Mouse (Mus musculus) 3134 (cell line): ENCODE data around the gene Tagln3.
A peak's percentile ranks its signal among the peaks of the same experiment; 100 is the strongest.

Source experiments
- DNase-seq: peaks from one replicate; pipeline ENCODE4 v3.0.0-alpha.2; 2011; ENCODE audit warnings: low spot score; ENCODE audit not compliant: insufficient read length; ENCODE audit errors: extremely low read depth

Tagln3 gene

DNA sequence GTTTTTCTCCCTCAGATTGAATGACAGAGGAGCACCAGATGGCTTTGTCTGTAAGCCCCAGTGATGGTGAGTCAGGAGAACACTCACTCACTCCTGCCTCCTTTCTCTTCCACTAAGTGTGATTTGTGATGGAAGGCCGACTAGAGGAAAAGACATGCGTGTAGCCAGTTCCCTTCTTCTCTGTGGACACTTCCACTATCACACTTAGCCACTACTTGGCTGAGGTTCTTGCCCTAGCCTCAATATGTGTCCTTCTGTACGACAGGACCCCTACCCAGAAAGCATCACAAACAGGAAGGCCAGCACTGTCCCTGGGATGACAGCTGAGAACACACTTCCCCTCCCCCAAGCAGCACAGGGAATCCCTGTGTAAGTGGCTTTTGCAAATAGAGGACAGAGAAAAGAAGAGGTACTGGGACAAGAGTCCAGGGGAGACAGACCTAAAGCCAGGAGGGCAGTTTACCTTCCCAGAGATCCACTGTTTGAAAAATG, 1.9 kb downstream of the Tagln3 start:
- no peak for DNase-seq

DNA sequence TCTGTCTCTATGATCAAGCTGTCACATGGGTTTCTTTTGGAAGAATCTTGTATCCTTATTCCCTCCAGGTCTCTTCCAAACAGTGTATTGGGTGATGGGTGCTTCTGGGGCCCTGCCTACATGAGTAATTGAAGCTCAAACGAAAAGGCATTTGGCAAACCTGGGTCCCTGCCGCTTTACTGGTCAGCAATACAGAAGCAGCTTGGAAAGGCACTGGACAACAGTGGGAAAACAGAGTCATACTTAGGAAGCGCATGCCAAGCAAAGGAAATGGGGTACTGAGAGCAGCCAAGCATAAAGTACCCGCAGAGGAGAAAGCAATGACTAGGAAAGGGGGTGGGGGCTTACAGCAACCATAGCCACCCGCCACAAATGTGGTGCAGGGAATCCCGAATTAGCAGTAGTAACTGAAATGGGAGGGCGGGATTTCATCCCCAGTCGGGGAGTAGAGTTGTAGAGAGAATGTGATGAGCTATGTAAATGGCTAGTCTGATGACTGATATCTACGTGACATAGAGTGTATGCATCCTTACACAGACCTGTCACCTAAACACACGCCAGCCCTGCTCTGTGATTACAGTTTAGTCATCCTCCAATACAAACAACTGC, 4.3 kb downstream of the Tagln3 start:
- no peak for DNase-seq

DNA sequence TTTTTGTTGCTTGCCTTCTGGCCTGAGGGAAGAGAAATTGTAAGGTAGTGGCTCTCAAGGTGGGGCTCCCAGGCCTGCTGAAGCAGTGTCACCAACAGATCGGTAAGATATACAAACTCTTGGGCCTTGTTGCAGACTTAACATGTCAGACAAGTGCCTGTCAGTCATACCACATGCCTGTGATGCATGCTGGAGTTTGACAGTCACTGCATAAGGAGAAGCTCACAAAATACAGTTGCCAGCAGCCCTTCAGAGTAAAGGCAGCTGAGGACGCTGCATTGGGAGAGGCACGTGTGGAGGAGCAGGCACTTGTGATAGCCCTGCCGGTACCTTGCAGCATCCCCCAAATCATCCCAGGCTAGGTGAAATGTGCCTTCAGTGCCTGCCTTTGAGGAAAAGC, 6.1 kb downstream of the Tagln3 start:
- DNase-seq = no peak

DNA sequence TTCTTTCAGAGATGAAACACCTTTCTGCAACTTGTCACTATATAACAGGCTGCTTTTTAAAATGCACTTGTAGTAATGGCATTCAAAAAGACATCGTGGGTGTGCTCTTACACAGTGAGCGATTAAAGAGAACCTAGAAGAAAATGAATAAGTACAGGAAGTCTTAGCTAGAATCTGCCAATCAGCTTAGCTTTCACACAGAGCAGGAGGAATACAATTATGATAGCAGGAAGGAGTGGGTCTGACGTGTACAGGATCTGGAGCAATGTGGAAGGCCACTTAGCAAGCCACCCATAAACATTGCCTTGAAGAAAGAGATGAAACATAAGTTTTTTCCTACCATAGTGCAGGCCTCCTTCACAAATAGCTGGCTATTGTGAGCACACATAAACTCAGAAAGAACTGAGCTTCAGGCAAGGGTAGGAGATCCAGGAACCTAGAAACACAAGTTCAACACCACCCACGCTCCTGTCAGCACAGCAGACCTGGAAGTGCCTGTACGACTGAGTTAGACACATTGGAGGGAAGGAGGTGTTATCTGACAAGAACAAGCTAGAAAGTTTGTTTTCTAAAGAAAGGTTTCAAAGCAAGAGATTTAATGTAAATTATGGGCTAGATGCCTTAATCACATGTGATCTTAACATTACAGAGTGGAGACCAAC, 9.8 kb downstream of the Tagln3 start:
- DNase-seq = no peak

DNA sequence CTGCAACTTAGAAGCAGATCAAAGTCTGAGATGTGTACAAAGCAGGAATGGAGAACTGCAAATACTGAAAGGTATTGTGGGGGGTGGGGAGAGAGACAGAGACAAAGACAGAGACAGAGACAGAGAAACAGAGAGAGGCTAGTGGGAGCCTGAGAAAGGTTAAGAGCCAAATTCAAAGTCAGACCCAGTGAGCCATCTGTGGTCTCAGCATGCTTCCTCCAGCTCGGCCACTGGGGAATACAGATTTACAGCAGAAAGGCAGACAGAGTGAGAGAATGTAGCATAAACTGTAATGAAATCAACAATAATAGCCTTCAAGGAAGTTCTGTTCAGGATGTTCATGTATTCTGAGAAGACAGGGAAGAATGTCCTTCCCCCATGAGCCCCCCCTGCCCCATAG, 10.5 kb downstream of the Tagln3 start:
- DNase-seq = no peak

- no peak for DNase-seq
Observed at GRCm38 (mm10) chr16:45713261-45713660, 11.1 kb downstream of the Tagln3 start.

GRCm38 (mm10) chr16:45711263-45711662, 13.1 kb downstream of the Tagln3 start:
- peak; percentile 7 for DNase-seq

GRCm38 (mm10) chr16:45699301-45699700, 25.1 kb downstream of the Tagln3 start:
- DNase-seq = no peak

DNA sequence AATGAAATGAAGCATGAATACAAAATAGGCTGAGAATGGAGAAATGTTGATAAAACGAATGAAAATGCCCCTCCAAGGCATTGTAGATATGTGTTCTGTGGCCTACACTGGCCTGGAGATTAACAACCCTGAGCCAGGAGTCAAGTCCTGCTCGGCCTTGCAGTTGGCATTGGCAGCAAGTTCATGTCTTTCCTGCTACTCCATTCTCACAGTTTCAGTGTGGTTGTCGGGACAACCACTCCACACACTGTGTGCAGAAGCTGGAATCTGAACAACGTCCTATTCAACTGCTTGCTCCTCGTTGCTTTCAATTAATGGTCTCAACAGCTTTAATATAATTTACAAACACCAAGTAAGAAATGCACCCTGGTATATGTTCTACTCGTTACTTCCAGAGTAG, 26.4 kb downstream of the Tagln3 start:
- no peak for DNase-seq

DNA sequence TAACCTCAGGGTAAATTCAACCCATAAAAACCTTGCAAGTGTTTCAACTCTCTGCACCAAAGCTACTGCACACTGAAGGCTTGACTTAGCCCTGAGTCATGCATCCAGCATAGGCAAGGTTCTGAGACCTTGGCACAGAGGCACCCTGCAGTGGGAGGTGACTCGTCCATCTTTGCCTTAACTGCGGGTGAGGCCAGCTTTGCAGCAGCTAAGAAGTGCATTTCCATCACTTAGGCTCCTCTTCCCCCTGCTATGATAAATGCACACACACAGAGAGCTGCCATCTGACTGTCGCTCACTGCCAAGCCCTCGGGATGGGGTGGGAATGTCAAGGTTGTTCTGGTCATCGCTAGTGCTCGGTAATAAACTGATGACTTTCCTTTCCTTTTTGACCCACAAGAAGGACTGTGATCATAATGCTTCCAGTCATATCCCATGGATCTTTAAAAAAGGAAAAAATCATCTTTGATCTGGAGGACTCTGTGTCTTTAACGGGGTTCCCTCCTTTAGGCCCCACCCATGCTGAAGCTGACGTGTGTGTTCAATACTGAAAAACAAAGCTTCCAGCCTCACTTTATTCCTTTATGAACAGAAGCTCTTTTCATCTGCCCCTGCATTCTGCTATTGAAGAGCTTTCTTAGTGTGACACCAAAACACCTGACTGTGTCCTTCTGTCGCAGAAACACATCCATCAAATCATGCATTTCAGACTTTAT, 28.8 kb downstream of the Tagln3 start:
- no peak for DNase-seq

GRCm38 (mm10) chr16:45693558-45693957, 30.9 kb downstream of the Tagln3 start, which contains the start of gene Tmprss7:
Gene Tmprss7 (minus strand): TSS chr16:45693658.
- no peak for DNase-seq

- no peak for DNase-seq
Observed at GRCm38 (mm10) chr16:45692851-45693250, 31.6 kb downstream of the Tagln3 start.

DNA sequence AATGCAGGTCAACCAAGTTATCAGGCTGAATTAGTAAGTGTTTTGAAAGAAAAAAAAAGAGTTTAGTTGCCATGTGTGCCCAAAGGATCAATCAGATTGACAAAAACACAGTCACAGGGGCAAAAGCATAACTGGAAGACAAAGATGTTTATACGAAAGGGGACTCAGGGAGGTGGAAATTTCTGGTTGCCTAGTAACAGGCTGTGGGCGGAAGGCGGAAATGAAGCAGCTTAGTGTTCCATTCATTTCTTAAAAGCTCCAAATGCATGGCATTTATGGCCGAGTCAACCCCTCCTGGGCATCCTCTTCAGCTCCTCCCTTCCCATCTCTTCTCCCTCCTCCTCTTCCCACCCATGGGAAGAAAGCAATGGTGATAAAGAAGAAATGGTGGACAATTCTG, 34.2 kb downstream of the Tagln3 start:
- no peak for DNase-seq

DNA sequence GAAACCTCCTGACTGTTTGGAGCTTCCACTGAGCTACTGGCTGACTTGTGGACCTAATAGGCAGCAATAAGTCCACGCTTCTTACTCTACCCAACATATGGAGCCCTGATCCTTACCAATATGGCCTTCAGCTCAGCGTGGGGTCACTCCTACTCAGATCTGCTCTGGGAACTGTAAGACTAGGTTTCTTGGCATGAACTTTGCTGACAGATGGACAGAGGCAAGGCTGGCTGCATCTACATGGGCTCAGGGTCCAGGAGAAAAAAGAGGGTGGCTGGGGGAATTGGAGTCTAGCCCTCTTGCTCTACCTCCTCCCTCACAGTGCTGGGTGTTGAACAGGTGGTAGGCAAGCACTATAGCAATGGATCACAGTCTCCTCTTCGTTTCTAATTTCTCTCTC, 37.6 kb downstream of the Tagln3 start:
- DNase-seq = no peak

GRCm38 (mm10) chr16:45685295-45685694, 39.1 kb downstream of the Tagln3 start:
- no peak for DNase-seq

- peak; percentile 15 for DNase-seq
Observed at GRCm38 (mm10) chr16:45684815-45685214, 39.6 kb downstream of the Tagln3 start.

DNA sequence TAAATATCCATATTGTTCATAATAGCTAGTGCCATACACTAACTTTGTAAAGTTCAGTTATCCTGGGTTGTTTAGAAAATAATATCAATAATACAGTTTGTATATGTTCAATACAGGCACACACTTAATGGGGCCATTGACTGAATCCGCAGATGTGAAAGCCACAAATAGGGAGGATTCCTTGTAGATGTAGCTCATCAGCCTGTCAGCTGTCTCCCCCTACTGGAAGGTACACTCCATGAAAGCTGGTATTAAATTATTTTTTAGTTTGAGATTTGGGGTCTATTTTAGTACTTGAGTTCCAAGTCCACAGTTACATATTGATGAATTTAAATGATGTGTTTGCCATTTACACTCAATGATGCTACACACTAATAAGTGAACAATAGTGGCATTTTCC, 47.9 kb downstream of the Tagln3 start:
- DNase-seq = no peak

GRCm38 (mm10) chr16:45670005-45670404, 54.4 kb downstream of the Tagln3 start:
- DNase-seq = no peak

DNA sequence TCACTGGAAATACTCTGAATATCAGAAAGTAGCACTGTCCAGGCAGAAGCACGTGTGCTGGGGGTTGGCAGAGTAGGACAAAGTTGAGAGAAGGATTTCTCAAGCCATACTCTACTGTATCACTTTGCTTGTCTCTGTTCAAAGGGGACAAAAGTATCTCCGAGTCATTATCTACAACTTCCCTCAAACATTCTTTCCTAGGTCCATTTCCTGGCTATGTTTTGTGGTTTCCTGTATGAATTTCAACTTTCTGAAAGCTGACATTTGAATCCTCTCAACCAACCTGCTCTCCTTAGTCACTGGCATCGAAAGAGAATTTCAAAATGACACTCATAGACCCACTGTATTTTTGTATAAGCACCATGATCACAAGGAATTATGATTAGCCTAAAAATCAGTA, 56.2 kb downstream of the Tagln3 start:
- DNase-seq = no peak

GRCm38 (mm10) chr16:45666136-45666535, 58.3 kb downstream of the Tagln3 start:
- DNase-seq = no peak

DNA sequence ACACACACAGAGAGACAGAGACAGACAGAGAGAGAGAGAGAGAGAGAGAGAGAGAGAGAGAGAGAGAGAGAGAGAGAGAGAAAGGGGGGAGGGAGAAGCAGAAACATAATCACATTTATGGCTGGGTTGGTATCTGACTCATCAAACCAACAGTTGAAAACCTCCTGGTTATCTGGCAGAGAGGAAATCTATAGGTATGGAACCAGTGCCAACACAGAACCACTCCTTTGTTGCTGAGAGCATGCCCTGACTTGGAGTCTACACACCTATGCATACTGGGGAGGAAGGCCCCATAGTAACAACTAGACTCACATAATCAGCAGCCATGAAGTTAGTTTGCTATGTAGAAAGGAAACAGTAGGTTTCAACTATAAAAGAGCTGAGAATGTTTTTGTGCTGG, 62.0 kb downstream of the Tagln3 start:
- DNase-seq = no peak
